Mouse (Mus musculus) liver, embryonic 14.5 days (tissue): ENCODE data around the gene Pkd2.

Experiments used
- CTCF ChIP-seq: IDR thresholded peaks from 2 replicates; pipeline ENCODE4 v1.5.1; 2016; ENCODE audit warnings: antibody characterized with exemption, low read depth, control low read depth
- EP300 ChIP-seq: IDR thresholded peaks from 2 replicates; pipeline ENCODE4 v1.6.1; 2016; ENCODE audit warnings: antibody characterized with exemption, low read depth

- TF ChIP-seq CTCF (no peak), EP300 (no peak)
These were observed 79.4 kb downstream of the Pkd2 start for GRCm38 (mm10) chr5:104538612-104539011.
